Mouse (Mus musculus) stomach, embryonic 15.5 days (tissue): ENCODE data around the gene Osgep. TPM values are rescaled to one million over a fixed set of nuclear protein-coding genes. Genes with fewer than 3 reads are reported as not detected.

Experiments
- ATAC-seq: fragments of 200-750 bp; cut with Nextera tagmentation; 2 replicates; pipeline ENCODE4 v1.8.0; 2017; ENCODE audit warnings: low read depth, moderate number of reproducible peaks, moderate TSS enrichment; ENCODE audit not compliant: insufficient read depth, low FRiP score
- H3K27ac ChIP-seq: fragments of 300-500 bp; sonication (generic); 2 replicates; pipeline ENCODE4 v1.5.1; 2015; ENCODE audit warnings: mild to moderate bottlenecking, inconsistent platforms
- H3K27me3 ChIP-seq: fragments of 300-500 bp; sonication (generic); replicated peaks from 2 replicates; pipeline ENCODE4 v1.6.1; 2015; ENCODE audit warnings: inconsistent platforms
- H3K36me3 ChIP-seq: fragments of 300-500 bp; sonication (generic); 2 replicates; pipeline ENCODE4 v1.6.1; 2015; ENCODE audit warnings: inconsistent platforms
- H3K4me1 ChIP-seq: fragments of 300-500 bp; sonication (generic); 2 replicates; pipeline ENCODE4 v1.6.1; 2015; ENCODE audit warnings: inconsistent platforms
- H3K4me2 ChIP-seq: fragments of 300-500 bp; sonication (generic); 2 replicates; pipeline ENCODE4 v1.6.1; 2015; ENCODE audit warnings: mild to moderate bottlenecking, inconsistent platforms
- H3K4me3 ChIP-seq: fragments of 300-500 bp; sonication (generic); replicated peaks from 2 replicates; pipeline ENCODE4 v1.5.1; 2015; ENCODE audit warnings: inconsistent platforms
- H3K9ac ChIP-seq: fragments of 300-500 bp; sonication (generic); 2 replicates; pipeline ENCODE4 v1.6.1; 2015; ENCODE audit warnings: inconsistent platforms
- H3K9me3 ChIP-seq: fragments of 300-500 bp; sonication (generic); 2 replicates; pipeline ENCODE4 v1.6.1; 2016; ENCODE audit warnings: inconsistent platforms
- WGBS: fragments of 180-500 bp; shearing (Covaris S2); methylation state at CpG from one replicate; pipeline ENCODE4 v1.1.7; 2015; 5-methylcytosine and 5-hydroxymethylcytosine counted together
- polyA plus RNA-seq: library from polyadenylated mRNA; unstranded; fragments of >200 nt; fragmentation: Nextera tagmentation; extraction: Ambion mirVana; gene quantifications from 2 replicates; pipeline ENCODE4 v1.2.1, GENCODE M21; 2015

Gene Osgep
- polyA plus RNA-seq, 1 experiment from 2014 or later, result 132 TPM

GRCm38 (mm10) chr14:50896747-50897373, 27.8 kb downstream of the Osgep start:
- peak overlapping the region; percentile 79 for H3K4me2 ChIP-seq
- 0 out of 2 replicates have a peak, but pooled peaks cover 3% of the 10 kb centered on the region for H3K27me3 ChIP-seq
- peak overlapping the region; percentile 37 for H3K4me3 ChIP-seq
- peak overlapping the region; percentile 31 for H3K9ac ChIP-seq
- no peak for ATAC-seq
- no peaks in the 10 kb centered on the region for H3K36me3 ChIP-seq
- WGBS, result 20% methylated on average over 23 of the region's 23 CpGs
- H3K9me3 ChIP-seq, result no peaks in the 10 kb centered on the region
- H3K4me1 ChIP-seq, result peaks cover 13% of the 10 kb centered on the region; the same call in 1 of the 2 replicates
- no peak overlapping the region for H3K27ac ChIP-seq

DNA sequence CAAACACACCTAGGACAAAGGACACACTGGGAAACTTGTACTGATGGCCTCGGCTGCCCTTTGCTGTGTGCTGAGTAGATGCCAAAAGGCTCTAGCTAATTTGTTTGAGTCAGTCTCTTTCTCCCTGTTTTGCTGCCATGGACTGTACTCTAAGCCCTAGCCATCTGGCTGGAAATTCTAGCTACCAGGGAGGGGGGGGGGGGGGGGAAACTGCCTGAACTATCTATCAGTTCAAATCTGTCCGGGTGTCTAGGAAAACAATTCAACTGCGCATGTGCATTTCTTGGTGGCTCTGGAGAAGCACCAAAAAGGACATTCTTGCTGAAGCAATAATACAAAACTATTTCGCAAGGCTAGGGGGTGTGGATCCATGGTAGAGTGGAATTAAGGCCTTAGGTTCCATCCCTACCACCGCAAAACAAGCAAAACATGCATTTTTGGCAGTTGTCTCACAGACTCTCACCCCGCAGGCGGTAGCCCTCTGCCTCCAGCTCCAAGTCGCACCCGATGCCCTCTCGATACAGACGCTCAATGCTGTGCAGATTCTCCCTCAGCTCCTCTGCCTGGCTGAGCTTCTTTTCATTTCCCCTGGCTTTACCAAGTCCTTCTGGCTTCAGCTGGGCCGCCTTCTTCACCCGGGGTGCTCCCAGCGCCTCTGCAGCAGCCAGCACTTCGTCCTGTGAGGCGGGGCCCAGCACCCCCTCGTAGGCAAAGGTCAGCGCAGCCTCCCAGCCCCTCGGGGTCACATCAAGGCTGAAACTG, 28.5 kb downstream of the Osgep start:
- Histone ChIP-seq H3K4me1 (peaks cover 13% of the 10 kb centered on the region; the same call in 1 of the 2 replicates), H3K36me3 (no peaks in the 10 kb centered on the region), H3K4me3 (peak overlapping the region; percentile 37), H3K9ac (peak overlapping the region; percentile 31), H3K4me2 (peak overlapping the region; percentile 79), H3K27ac (no peak overlapping the region), H3K27me3 (0 out of 2 replicates have a peak, but pooled peaks cover 3% of the 10 kb centered on the region), H3K9me3 (no peaks in the 10 kb centered on the region)
- 12% methylated on average over 19 of the region's 19 CpGs for WGBS
- ATAC-seq, result peak; percentile 14; the same call in 1 of the 2 replicates

DNA sequence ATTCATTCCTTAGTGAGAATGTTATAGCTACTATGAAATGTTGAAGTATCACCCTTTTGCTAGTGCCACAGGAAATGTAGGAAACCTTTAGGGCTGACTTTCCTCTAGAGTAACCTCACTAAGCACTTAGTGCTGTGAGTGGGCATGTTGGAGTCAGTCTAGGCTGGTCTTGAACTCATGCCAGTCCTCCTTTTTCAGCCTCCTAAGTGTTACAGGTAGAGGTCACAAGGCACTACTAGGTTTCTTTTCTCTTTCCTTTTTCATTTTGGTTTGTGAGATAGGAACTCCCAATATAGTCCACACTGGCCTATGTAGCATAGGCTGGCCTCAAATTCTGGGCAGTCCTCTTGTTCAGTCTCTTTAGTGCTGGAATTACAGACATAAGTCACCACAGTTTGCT, 29.3 kb downstream of the Osgep start:
- Histone ChIP-seq H3K4me2 (no peak overlapping the region), H3K27me3 (0 out of 2 replicates have a peak, but pooled peaks cover 3% of the 10 kb centered on the region), H3K9ac (no peak overlapping the region), H3K27ac (no peak overlapping the region), H3K36me3 (no peaks in the 10 kb centered on the region), H3K4me3 (no peak overlapping the region), H3K4me1 (peaks cover 13% of the 10 kb centered on the region; the same call in 1 of the 2 replicates), H3K9me3 (no peaks in the 10 kb centered on the region)
- ATAC-seq, result no peak

DNA sequence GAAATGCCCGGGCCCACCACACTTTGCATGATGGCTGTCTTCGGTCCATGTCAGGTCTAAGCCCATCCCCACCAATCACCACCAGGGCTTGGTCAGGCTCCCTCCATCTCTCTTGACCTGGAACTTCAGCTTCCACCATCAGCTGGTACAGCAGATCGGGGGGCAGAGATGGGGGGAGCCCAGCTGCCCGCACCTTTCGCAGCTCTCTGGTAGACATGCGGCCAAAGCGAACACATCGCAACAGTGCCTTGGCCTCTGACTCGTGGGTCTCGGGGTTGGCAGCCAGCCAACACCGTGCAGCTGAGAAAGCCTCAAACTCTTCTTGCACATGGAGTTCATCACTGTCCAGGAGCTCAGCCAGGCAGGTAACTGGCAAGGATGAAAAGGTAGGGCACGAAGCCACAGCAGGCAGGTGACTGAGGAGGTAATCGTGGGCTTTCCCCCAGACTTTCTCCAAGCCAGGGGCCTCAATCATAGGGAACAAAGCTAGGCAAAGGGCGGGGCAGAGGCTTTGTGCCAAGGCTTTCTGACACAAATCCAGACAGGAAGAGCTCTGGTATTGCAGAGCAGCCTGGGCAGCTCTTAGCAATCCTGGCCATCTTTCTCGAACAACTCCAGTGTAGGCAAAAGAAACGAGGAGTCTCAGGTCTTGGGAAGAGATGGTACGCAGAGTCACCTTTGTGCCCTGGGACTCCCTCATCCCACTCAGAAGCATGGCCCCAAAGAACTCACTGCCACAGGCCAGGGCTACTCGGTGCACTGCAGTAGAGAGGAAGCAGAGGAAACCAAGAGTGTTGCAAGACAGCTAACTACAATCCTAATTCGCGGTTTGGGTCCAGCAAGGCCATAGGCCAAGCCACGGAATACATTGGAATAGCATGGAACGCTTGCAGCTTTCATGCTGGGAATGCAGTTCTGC, 31.9 kb downstream of the Osgep start:
- 0 out of 2 replicates have a peak, but pooled peaks cover 3% of the 10 kb centered on the region for H3K27me3 ChIP-seq
- peaks cover 13% of the 10 kb centered on the region; the same call in 1 of the 2 replicates for H3K4me1 ChIP-seq
- 78% methylated on average over 22 of the region's 22 CpGs for WGBS
- H3K4me2 ChIP-seq, result no peak overlapping the region
- H3K27ac ChIP-seq, result no peak overlapping the region
- H3K4me3 ChIP-seq, result no peak overlapping the region
- no peaks in the 10 kb centered on the region for H3K36me3 ChIP-seq
- H3K9me3 ChIP-seq, result no peaks in the 10 kb centered on the region
- peak; percentile 14; the same call in 1 of the 2 replicates for ATAC-seq
- H3K9ac ChIP-seq, result no peak overlapping the region

DNA sequence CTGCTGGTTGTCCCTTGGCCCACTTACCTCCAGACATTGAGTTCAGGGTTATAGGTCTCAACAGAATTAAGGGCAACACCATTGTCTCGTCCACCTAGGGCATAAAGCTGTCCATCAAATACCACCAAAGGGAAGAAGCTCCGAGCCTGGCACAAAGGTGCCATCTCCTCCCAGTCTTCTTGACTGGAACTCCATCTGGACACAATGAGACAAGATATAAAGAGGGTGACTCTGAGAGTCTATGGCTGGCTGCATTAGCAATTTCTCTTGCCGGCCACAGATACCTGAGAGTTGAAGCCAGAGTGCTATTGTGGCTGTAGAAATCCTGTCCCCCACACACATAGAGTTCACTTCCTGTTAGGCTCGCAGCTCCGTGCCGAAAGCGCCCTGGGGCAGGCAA, 32.6 kb downstream of the Osgep start:
- H3K4me1 ChIP-seq, result peaks cover 13% of the 10 kb centered on the region; the same call in 1 of the 2 replicates
- no peak overlapping the region for H3K4me3 ChIP-seq
- H3K9me3 ChIP-seq, result no peaks in the 10 kb centered on the region
- H3K4me2 ChIP-seq, result no peak overlapping the region
- WGBS, result 79% methylated on average over 7 of the region's 7 CpGs
- H3K27ac ChIP-seq, result no peak overlapping the region
- H3K9ac ChIP-seq, result no peak overlapping the region
- no peak for ATAC-seq
- H3K27me3 ChIP-seq, result 0 out of 2 replicates have a peak, but pooled peaks cover 3% of the 10 kb centered on the region
- no peaks in the 10 kb centered on the region for H3K36me3 ChIP-seq

- 0 out of 2 replicates have a peak, but pooled peaks cover under 1% of the 10 kb centered on the region for H3K27me3 ChIP-seq
- no peak overlapping the region for H3K4me3 ChIP-seq
- H3K27ac ChIP-seq, result no peak overlapping the region
- 90% methylated on average over 8 of the region's 8 CpGs for WGBS
- 0 out of 2 replicates have a peak, but pooled peaks have one; percentile 31 for ATAC-seq
- no peaks in the 10 kb centered on the region for H3K36me3 ChIP-seq
- no peak overlapping the region for H3K4me2 ChIP-seq
- H3K9ac ChIP-seq, result no peak overlapping the region
- H3K9me3 ChIP-seq, result no peaks in the 10 kb centered on the region
- peaks cover 11% of the 10 kb centered on the region; the same call in 1 of the 2 replicates for H3K4me1 ChIP-seq
Measured at GRCm38 (mm10) chr14:50891621-50892020, 33.1 kb downstream of the Osgep start.

GRCm38 (mm10) chr14:50876236-50876950, 48.3 kb downstream of the Osgep start:
- no peaks in the 10 kb centered on the region for H3K9me3 ChIP-seq
- no peak overlapping the region for H3K27ac ChIP-seq
- no peaks in the 10 kb centered on the region for H3K36me3 ChIP-seq
- no peak overlapping the region for H3K4me3 ChIP-seq
- no peaks in the 10 kb centered on the region for H3K27me3 ChIP-seq
- H3K4me2 ChIP-seq, result no peak overlapping the region
- 81% methylated on average over 6 of the region's 6 CpGs for WGBS
- H3K4me1 ChIP-seq, result no peaks in the 10 kb centered on the region
- ATAC-seq, result no peak
- no peak overlapping the region for H3K9ac ChIP-seq

- no peak overlapping the region for H3K9ac ChIP-seq
- ATAC-seq, result no peak
- H3K4me3 ChIP-seq, result no peak overlapping the region
- H3K4me2 ChIP-seq, result no peak overlapping the region
- 0 out of 2 replicates have a peak, but pooled peaks cover 2% of the 10 kb centered on the region for H3K4me1 ChIP-seq
- no peaks in the 10 kb centered on the region for H3K27me3 ChIP-seq
- H3K9me3 ChIP-seq, result no peaks in the 10 kb centered on the region
- H3K36me3 ChIP-seq, result no peaks in the 10 kb centered on the region
- no peak overlapping the region for H3K27ac ChIP-seq
- 75% methylated on average over 6 of the region's 6 CpGs for WGBS
Measured at GRCm38 (mm10) chr14:50875591-50876230, 49.0 kb downstream of the Osgep start.

- Histone ChIP-seq H3K36me3 (no peaks in the 10 kb centered on the region), H3K9me3 (no peaks in the 10 kb centered on the region), H3K9ac (no peak overlapping the region), H3K27me3 (no peaks in the 10 kb centered on the region), H3K4me3 (no peak overlapping the region), H3K4me2 (no peak overlapping the region), H3K27ac (no peak overlapping the region), H3K4me1 (0 out of 2 replicates have a peak, but pooled peaks cover 4% of the 10 kb centered on the region)
- no peak for ATAC-seq
- 86% methylated on average over 3 of the region's 3 CpGs for WGBS
Measured at GRCm38 (mm10) chr14:50875175-50875574, 49.5 kb downstream of the Osgep start.

GRCm38 (mm10) chr14:50871284-50871683, 53.4 kb downstream of the Osgep start:
- no peak overlapping the region for H3K27ac ChIP-seq
- no peaks in the 10 kb centered on the region for H3K27me3 ChIP-seq
- 0 out of 2 replicates have a peak, but pooled peaks cover 4% of the 10 kb centered on the region for H3K4me1 ChIP-seq
- no peak for ATAC-seq
- H3K4me3 ChIP-seq, result no peak overlapping the region
- no peaks in the 10 kb centered on the region for H3K36me3 ChIP-seq
- H3K9me3 ChIP-seq, result no peaks in the 10 kb centered on the region
- no peak overlapping the region for H3K9ac ChIP-seq
- WGBS, result 84% methylated on average over 2 of the region's 2 CpGs
- H3K4me2 ChIP-seq, result no peak overlapping the region
